Mouse (Mus musculus) neural tube, embryonic 11.5 days (tissue): ENCODE data around the gene Ndufs5. TPM values are rescaled to one million over a fixed set of nuclear protein-coding genes. Genes with fewer than 3 reads are reported as not detected.

Experiments
- ATAC-seq: fragments of 200-750 bp; cut with Nextera tagmentation; 2 replicates; pipeline ENCODE4 v1.8.0; 2017; ENCODE audit warnings: moderate number of reproducible peaks, mild to moderate bottlenecking, moderate TSS enrichment, moderate library complexity; ENCODE audit not compliant: insufficient read depth, low FRiP score, low TSS enrichment
- DNase-seq: peaks from one replicate; pipeline ENCODE4 v3.0.0-alpha.2; 2015; ENCODE audit warnings: low spot score
- H3K27ac ChIP-seq: fragments of 300-500 bp; sonication (generic); 2 replicates; pipeline ENCODE4 v1.5.1; 2014; ENCODE audit warnings: low read depth, mild to moderate bottlenecking, low read length
- H3K27me3 ChIP-seq: fragments of 300-500 bp; sonication (generic); 2 replicates; pipeline ENCODE4 v1.6.1; 2014; ENCODE audit warnings: mild to moderate bottlenecking, low read length, mixed read lengths; ENCODE audit not compliant: control insufficient read depth, insufficient read depth
- H3K36me3 ChIP-seq: fragments of 300-500 bp; sonication (generic); 2 replicates; pipeline ENCODE4 v1.6.1; 2014; ENCODE audit warnings: mild to moderate bottlenecking, low read length, moderate library complexity, mixed read lengths; ENCODE audit not compliant: control insufficient read depth, insufficient read depth
- H3K4me1 ChIP-seq: fragments of 300-500 bp; sonication (generic); 2 replicates; pipeline ENCODE4 v1.6.1; 2014; ENCODE audit warnings: low read length, mixed read lengths; ENCODE audit not compliant: control insufficient read depth, insufficient read depth
- H3K4me2 ChIP-seq: fragments of 300-500 bp; sonication (generic); 2 replicates; pipeline ENCODE4 v1.6.1; 2014; ENCODE audit warnings: low read depth, mild to moderate bottlenecking, moderate library complexity
- H3K4me3 ChIP-seq: fragments of 300-500 bp; sonication (generic); 2 replicates; pipeline ENCODE4 v1.5.1; 2014; ENCODE audit warnings: low read depth, low read length
- H3K9ac ChIP-seq: fragments of 300-500 bp; sonication (generic); 2 replicates; pipeline ENCODE4 v1.6.1; 2014; ENCODE audit warnings: mild to moderate bottlenecking, low read length
- H3K9me3 ChIP-seq: fragments of 300-500 bp; sonication (generic); 2 replicates; pipeline ENCODE4 v1.6.1; 2016; ENCODE audit warnings: low read length; ENCODE audit not compliant: control insufficient read depth
- WGBS: fragments of 180-500 bp; shearing (Covaris S2); extraction: QIAGEN DNeasy Blood & Tissue Kit; methylation state at CpG from one replicate; pipeline ENCODE4 v1.1.7; 2014; 5-methylcytosine and 5-hydroxymethylcytosine counted together
- polyA plus RNA-seq: library from polyadenylated mRNA; unstranded; fragments of >200 nt; fragmentation: Nextera tagmentation; extraction: Ambion mirVana; gene quantifications from 2 replicates; pipeline ENCODE4 v1.2.1, GENCODE M21; 2014

Ndufs5 gene
- polyA plus RNA-seq = 337 and 365 TPM in 2 replicates

DNA sequence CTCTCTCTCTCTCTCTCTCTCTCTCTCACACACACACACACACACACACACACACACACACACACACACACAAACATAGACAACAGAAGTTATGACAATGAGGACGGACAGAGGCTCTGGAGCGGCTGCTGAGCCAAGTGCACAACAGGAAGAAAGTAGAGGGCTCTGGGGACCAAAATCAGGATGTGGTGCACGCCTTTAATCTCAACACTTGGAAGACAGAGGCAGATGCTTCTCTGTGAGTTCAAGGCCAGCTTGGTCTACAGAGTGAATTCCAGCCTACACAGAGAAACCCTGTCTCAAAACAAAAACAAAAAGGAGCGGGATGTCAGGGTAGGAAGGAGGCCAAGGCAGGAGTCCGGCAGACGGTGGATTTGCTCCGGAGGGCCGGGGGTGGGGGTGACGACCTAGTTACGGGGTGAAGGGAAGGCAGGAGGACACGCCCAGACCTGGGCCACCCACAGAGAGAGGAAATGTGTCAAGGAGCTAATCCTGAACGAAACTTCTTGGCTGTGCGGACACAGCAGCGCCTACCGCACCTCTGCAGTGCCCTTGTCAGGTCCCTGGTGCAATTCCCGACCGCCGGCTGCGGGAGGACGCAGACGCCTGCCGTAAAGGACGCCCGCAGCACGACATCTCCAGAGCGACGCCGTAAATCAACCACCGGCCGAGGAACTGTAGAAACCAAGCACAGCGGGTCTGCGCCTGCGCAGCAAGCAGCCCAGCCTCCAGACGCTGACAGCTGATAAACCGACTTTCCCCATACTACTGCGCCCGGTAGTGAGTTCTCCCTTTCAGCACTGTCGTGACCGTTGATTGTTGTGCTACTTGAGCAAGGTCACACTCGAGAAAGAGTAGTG lies at the start of gene Ndufs5:
Gene Ndufs5, minus strand, starts transcription at position 629 of the 860 bp plus-strand sequence.
- Histone ChIP-seq H3K27ac (no peak within 1 kb of the TSS), H3K4me1 (0 out of 2 replicates have a peak, but pooled peaks cover 3% of the 10 kb centered on the region), H3K9me3 (no peaks in the 10 kb centered on the region), H3K27me3 (no peaks in the 10 kb centered on the region), H3K4me3 (peak within 1 kb of the TSS; percentile 84), H3K4me2 (peak within 1 kb of the TSS; percentile 74), H3K36me3 (peaks cover 5% of the 10 kb centered on the region; the same call in 1 of the 2 replicates), H3K9ac (peak within 1 kb of the TSS; percentile 83)
- WGBS = 0% methylated on average over 40 of the region's 40 CpGs
- ATAC-seq = peak; percentile 88
- DNase-seq = peak; percentile 97

DNA sequence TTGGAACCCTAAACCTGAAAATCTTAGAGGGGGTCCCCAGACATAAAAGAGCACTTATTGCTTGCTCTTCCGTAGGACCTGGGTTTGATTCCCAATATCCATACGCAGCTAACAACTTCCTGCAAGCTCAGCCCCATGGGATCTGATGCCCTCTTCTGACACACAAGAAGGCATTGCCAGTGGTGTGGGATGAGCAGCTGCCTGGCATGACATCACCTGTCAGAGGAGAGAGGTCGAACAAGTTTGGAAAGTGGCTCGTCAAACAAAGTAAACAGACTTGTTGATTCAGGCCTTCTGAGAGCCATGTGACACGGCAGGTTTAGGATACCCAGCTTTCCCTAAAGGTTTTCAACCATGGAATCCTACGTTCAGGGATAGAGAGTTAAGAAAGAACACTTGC lies 47.1 kb upstream of the Ndufs5 start:
- no peaks in the 10 kb centered on the region for H3K4me1 ChIP-seq
- H3K27me3 ChIP-seq = no peaks in the 10 kb centered on the region
- H3K9ac ChIP-seq = no peak overlapping the region
- ATAC-seq = no peak
- DNase-seq = no peak
- H3K36me3 ChIP-seq = no peaks in the 10 kb centered on the region
- 84% methylated on average over 6 of the region's 6 CpGs for WGBS
- H3K9me3 ChIP-seq = no peaks in the 10 kb centered on the region
- H3K27ac ChIP-seq = no peak overlapping the region
- no peak overlapping the region for H3K4me2 ChIP-seq
- H3K4me3 ChIP-seq = no peak overlapping the region

DNA sequence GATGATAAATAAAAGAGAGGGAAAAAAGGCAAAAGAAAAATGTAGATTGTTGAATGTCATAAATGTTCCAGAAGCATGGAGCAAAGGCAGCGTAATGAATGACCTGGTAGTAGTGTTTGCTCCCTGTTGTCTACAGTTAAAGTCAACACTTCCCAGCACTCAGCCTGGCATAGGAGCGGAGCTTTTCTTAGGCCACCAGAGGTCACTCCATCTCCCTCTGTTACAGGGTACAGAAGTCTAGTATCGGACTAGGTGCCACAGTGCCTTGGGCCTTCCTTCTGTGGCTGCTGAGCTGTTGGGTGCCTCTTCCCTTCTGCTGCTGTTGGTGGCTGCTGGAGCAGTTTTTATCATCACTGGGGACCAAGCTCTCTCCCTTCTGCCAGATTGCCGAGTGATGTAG lies 40.3 kb upstream of the Ndufs5 start:
- 59% methylated on average over 4 of the region's 4 CpGs for WGBS
- Histone ChIP-seq H3K9ac (no peak overlapping the region), H3K9me3 (no peaks in the 10 kb centered on the region), H3K27me3 (no peaks in the 10 kb centered on the region), H3K4me1 (no peaks in the 10 kb centered on the region), H3K4me3 (no peak overlapping the region), H3K27ac (no peak overlapping the region), H3K36me3 (no peaks in the 10 kb centered on the region), H3K4me2 (no peak overlapping the region)
- ATAC-seq (no peak), DNase-seq (no peak)

DNA sequence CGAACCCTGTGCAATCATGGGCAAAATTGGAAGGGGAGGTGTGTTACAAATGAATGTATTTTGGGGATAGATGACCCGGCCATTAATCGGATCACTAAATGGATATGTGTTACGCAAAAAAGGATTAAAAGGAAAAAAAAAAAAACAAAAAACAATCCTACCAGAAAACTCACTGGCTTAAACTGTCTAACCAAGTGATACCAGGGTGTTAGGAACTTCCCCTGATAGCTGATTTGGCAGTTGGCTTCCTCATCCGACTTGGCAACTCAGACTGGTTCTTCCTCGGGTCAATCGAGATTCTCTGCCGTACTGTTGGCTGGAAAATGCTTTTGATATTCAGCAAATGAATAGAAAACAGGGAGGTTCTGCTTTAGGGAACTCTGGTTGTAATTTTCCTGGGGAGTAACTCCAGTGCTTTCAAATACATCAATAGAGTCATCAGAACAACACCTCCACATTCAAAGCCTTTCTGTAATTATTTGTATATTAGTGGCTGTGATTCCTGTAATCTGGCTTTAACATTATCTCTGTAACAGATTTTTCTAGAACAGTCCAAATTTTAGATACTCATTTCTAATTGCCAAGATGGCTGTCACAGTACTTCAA lies 32.8 kb upstream of the Ndufs5 start:
- no peaks in the 10 kb centered on the region for H3K36me3 ChIP-seq
- DNase-seq (no peak), ATAC-seq (no peak)
- peaks cover 6% of the 10 kb centered on the region for H3K4me1 ChIP-seq
- no peaks in the 10 kb centered on the region for H3K27me3 ChIP-seq
- no peaks in the 10 kb centered on the region for H3K9me3 ChIP-seq
- H3K4me2 ChIP-seq = peak overlapping the region; percentile 55
- WGBS = 1% methylated on average over 8 of the region's 8 CpGs
- H3K27ac ChIP-seq = no peak overlapping the region
- peak overlapping the region; percentile 82 for H3K4me3 ChIP-seq
- peak overlapping the region; percentile 6; the same call in 1 of the 2 replicates for H3K9ac ChIP-seq

DNA sequence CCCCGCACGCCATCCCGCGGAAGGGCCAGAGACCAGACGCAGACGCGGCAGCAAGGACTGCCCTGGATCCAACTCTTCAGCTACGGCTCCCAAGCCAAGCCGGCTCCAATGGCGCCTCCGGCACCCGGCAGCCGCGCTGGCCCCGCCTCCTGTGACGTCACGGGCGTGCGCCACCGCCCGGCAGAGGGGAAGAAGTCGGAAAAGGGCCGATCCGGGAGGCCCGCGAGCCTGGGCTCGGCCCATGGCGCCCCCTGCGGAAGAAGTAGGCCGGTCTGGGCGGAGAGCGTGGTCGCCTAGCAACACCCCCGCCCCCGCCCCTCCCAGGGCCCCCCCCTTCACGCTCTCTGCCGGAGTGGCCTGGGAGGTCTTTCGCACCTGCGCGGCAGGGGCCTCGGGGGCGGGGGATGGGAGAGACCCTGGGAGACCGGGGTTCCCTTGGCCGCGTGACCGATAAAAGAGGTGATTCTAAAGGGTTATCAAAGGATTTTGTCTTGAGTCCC lies 32.2 kb upstream of the Ndufs5 start, which contains the start of gene Akirin1:
Gene Akirin1, minus strand, starts transcription at position 194 of the 500 bp plus-strand sequence.
- WGBS = under 1% methylated on average over 46 of the region's 46 CpGs

DNA sequence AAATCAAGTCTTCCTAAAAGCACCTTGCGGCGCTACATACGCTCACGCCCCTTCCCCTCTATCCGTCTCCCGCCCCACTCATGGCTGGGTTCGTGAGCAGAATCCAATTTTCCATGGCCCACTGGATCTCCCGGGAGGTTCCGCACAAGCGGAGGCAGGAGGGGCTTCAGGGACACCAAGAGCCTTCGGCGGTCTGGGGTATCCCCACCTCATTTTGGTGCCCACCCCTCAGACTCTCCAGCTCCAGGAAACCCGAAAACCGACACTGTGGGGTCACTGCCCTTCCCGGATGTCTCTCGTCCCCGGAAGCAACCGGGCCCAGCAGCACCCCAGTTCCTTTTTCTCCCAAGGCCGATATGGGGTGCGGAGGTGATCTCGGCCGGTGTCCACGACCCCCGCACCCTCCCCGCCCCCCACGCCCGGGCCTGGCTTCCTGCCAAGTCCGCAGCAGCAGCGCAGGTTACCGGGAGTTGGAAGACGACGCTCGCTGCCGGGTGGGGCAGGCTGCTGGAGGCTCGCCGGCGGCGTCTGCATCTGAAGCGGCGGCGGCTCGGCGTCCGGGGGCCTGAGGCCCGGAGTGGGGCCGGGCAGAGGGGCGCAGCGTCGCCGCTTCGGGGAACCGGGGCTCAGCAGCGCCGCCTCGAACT lies 31.6 kb upstream of the Ndufs5 start:
- under 1% methylated on average over 55 of the region's 55 CpGs for WGBS

More for the DNA sequence above, 32.2 kb upstream of the Ndufs5 start, which contains the start of gene Akirin1:
- DNase-seq (peak; percentile 99), ATAC-seq (peak; percentile 97)
- Histone ChIP-seq H3K4me3 (peak within 1 kb of the TSS; percentile 82), H3K27me3 (no peaks in the 10 kb centered on the region), H3K36me3 (no peaks in the 10 kb centered on the region), H3K9me3 (no peaks in the 10 kb centered on the region), H3K4me1 (peaks cover 6% of the 10 kb centered on the region), H3K9ac (peak within 1 kb of the TSS; percentile 82), H3K4me2 (peak within 1 kb of the TSS; percentile 77), H3K27ac (peak within 1 kb of the TSS; percentile 77)

DNA sequence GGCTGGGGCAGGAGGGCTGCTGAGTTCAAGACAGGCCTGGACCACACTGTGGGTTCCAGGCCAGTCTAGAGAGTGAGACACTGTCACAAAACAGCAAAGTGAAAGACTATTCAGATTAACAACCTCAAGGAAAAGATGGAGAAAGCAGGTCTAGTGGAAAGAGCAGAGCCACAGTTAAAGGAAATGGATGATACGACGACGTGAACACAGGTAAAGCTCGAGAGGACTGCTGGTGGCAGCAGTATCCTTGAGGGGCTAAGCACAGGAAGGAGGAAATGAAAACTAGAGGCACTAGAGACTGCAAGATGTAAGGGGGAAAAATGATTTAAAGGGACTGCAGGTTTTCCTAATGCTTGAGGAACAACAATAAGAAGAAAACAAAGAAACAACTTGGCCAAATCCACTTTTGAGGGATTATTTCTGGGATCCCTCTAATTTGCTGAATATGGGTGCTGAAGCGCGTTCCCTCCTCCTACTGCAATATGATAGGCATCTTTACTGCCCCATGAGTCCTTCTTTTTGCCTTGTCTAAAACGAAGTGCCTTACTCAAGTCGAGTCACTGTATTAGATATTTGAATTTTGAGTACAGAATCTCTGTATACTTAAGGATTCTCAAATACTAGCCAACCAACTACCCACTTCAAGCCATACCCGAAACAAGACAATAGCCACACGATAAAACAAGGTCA lies 30.9 kb upstream of the Ndufs5 start:
- 22% methylated on average over 10 of the region's 10 CpGs for WGBS
- DNase-seq = no peak
- Histone ChIP-seq H3K4me2 (peak overlapping the region; percentile 77), H3K27me3 (no peaks in the 10 kb centered on the region), H3K4me3 (peak overlapping the region; percentile 82), H3K27ac (peak overlapping the region; percentile 77; the same call in 1 of the 2 replicates), H3K4me1 (peaks cover 6% of the 10 kb centered on the region), H3K9ac (peak overlapping the region; percentile 82), H3K36me3 (no peaks in the 10 kb centered on the region), H3K9me3 (no peaks in the 10 kb centered on the region)
- no peak for ATAC-seq

More for the DNA sequence above, 31.6 kb upstream of the Ndufs5 start:
- Histone ChIP-seq H3K9ac (peak overlapping the region; percentile 82), H3K4me3 (peak overlapping the region; percentile 82), H3K27ac (peak overlapping the region; percentile 77), H3K4me2 (peak overlapping the region; percentile 77), H3K27me3 (no peaks in the 10 kb centered on the region), H3K9me3 (no peaks in the 10 kb centered on the region), H3K4me1 (peaks cover 6% of the 10 kb centered on the region), H3K36me3 (no peaks in the 10 kb centered on the region)
- ATAC-seq = peak; percentile 85
- peak; percentile 46 for DNase-seq

DNA sequence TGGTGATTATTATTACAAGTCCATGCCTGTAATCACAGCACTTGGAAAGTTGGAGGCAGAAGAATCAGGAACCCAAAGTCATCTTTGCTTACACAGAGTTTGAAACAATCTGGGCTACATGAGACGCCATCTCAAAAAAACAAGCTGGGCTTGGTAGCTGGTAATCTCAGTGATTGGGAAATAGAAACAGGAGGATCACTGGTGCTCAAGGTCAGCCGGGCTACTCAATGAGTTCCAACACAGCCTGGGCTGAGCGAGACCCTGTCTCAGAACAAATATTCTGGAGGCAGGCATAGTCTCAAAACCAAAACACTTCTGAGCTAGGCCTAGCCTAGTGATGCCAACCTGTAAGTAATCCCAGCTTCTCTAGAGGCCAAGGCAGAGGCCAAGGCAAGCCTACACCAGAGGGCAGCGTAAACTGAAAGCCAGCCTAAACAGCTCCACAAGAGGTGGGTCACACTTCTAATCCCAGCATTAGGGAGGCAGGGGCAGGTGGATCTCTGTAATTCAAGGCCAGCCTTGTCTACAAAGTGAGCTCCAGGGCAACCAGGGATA lies 27.3 kb upstream of the Ndufs5 start:
- H3K9ac ChIP-seq = no peak overlapping the region

More for the DNA sequence above, 27.3 kb upstream of the Ndufs5 start:
- Histone ChIP-seq H3K27ac (no peak overlapping the region), H3K4me2 (no peak overlapping the region), H3K36me3 (peaks cover 4% of the 10 kb centered on the region; the same call in 1 of the 2 replicates), H3K27me3 (no peaks in the 10 kb centered on the region), H3K4me1 (peaks cover 6% of the 10 kb centered on the region), H3K4me3 (no peak overlapping the region), H3K9me3 (no peaks in the 10 kb centered on the region)
- ATAC-seq (no peak), DNase-seq (no peak)
- WGBS = 97% methylated on average over 4 of the region's 4 CpGs
